27 mouse cellular contexts compared by ENCODE assay signal in the genomic region with DNA sequence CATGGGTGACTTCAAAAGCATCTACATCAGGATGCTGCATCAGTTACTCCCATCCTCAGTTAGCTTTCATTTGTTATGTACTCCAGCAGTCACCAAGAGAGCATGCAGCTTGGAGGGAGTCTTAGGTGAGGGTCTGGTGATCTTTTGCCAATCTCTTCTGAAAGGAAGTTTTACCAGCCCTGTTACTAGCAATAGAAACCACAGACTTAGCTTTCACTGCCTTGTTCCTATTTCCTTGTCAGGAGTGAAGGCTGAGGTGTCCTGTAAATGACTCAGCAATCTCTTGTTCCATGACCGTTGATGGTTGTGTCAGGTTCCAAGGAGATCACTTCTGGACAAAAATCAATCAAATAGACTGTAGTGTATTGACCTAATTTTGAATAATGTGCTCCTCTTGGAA.
"Had no signal": no experiment of that assay in that cellular context is flagged by ENCODE, and none has a peak within 500 bp of the region (broad histone marks: within the 10 kb centered on the region; RNA-seq: fewer than 3 reads in every experiment).

No protein-coding gene starts in this region.

- H3K27me3 ChIP-seq: heart, embryonic 12.5 days; hindbrain, embryonic 13.5 days; hindbrain, embryonic 15.5 days; kidney, embryonic 15.5 days; limb, embryonic 12.5 days; liver, embryonic 13.5 days; liver, embryonic 15.5 days had no signal

- H3K4me3 ChIP-seq: gastrocnemius, adult 2 months; heart, embryonic 10.5 days; heart, embryonic 12.5 days; hindbrain, embryonic 13.5 days; hindbrain, embryonic 15.5 days; kidney, embryonic 15.5 days; layer of hippocampus, adult 2 months; left cerebral cortex, adult 2 months; limb, embryonic 10.5 days; limb, embryonic 12.5 days; liver, embryonic 13.5 days; liver, embryonic 15.5 days had no signal

- H3K9me3 ChIP-seq: heart, embryonic 10.5 days; heart, embryonic 12.5 days; hindbrain, embryonic 13.5 days; hindbrain, embryonic 15.5 days; kidney, embryonic 15.5 days; limb, embryonic 10.5 days; limb, embryonic 12.5 days; liver, embryonic 13.5 days; liver, embryonic 15.5 days had no signal

- H3K27ac ChIP-seq: gastrocnemius, adult 2 months; heart, embryonic 10.5 days; hindbrain, embryonic 13.5 days; hindbrain, embryonic 15.5 days; hindbrain, postnatal 0 days; kidney, embryonic 15.5 days; kidney, postnatal 0 days; layer of hippocampus, adult 2 months; left cerebral cortex, adult 2 months; limb, embryonic 10.5 days; limb, embryonic 12.5 days; liver, embryonic 13.5 days; liver, embryonic 15.5 days had no signal

- H3K4me2 ChIP-seq: heart, embryonic 12.5 days; hindbrain, embryonic 13.5 days; hindbrain, embryonic 15.5 days; kidney, embryonic 15.5 days; limb, embryonic 12.5 days; liver, embryonic 11.5 days; liver, embryonic 13.5 days; liver, embryonic 15.5 days had no signal

- DNase-seq: gastrocnemius, adult 2 months; gastrocnemius, postnatal 10 days; gastrocnemius, postnatal 25 days; heart, adult 18-20 months; heart, postnatal 10 days; heart, postnatal 4 days; kidney, adult 11 months; kidney, adult 2 months; kidney, adult 9 months; kidney, postnatal 14 days; kidney, postnatal 36 days; liver; liver, embryonic 13.5 days had no signal

- H3K36me3 ChIP-seq: heart, embryonic 10.5 days; heart, embryonic 12.5 days; hindbrain, embryonic 13.5 days; hindbrain, embryonic 15.5 days; kidney, embryonic 15.5 days; limb, embryonic 10.5 days; limb, embryonic 12.5 days; liver, embryonic 13.5 days; liver, embryonic 15.5 days had no signal

- H3K9ac ChIP-seq: heart, embryonic 12.5 days; hindbrain, embryonic 13.5 days; hindbrain, embryonic 15.5 days; kidney, embryonic 15.5 days; limb, embryonic 12.5 days; liver, embryonic 13.5 days; liver, embryonic 15.5 days had no signal

- ATAC-seq: hindbrain, postnatal 0 days; intestine, embryonic 16.5 days had no signal

- H3K4me1 ChIP-seq: heart, embryonic 10.5 days; heart, embryonic 12.5 days; hindbrain, embryonic 13.5 days; hindbrain, embryonic 15.5 days; kidney, embryonic 15.5 days; liver, embryonic 13.5 days; liver, embryonic 15.5 days had no signal
